Mouse (Mus musculus) myocyte (in vitro differentiated cells): ENCODE data around the gene Ccdc65. TPM values are rescaled to one million over a fixed set of nuclear protein-coding genes. Genes with fewer than 3 reads are reported as not detected.

ENCODE experiments used
- H3K27me3 ChIP-seq: one replicate; pipeline ENCODE4 v1.6.1; 2011; ENCODE audit not compliant: control insufficient read depth, insufficient read depth, insufficient read length
- H3K36me3 ChIP-seq: one replicate; pipeline ENCODE4 v1.6.1; 2011; ENCODE audit not compliant: control insufficient read depth, insufficient read depth
- H3K4me2 ChIP-seq: one replicate; pipeline ENCODE4 v1.6.1; 2011; ENCODE audit warnings: low read depth, control low read depth
- H3K4me3 ChIP-seq: one replicate; pipeline ENCODE4 v1.5.1; 2011; ENCODE audit warnings: mild to moderate bottlenecking, control low read depth, moderate library complexity
- H3K79me2 ChIP-seq: one replicate; pipeline ENCODE4 v1.6.1; 2011; ENCODE audit not compliant: control insufficient read depth, insufficient read depth
- H3ac ChIP-seq: one replicate; pipeline ENCODE4 v1.6.1; 2011; ENCODE audit not compliant: control insufficient read depth, insufficient read length
- CEBPB ChIP-seq: IDR thresholded peaks from 2 replicates; pipeline ENCODE4 v1.6.1; 2011; ENCODE audit warnings: mild to moderate bottlenecking, moderate library complexity; ENCODE audit not compliant: poor library complexity, insufficient read depth, severe bottlenecking
- E2F4 ChIP-seq: IDR thresholded peaks from one replicate; pipeline ENCODE4 v1.6.1; 2011; ENCODE audit warnings: mild to moderate bottlenecking, control low read depth, moderate library complexity; ENCODE audit not compliant: insufficient read depth
- MAX ChIP-seq: IDR thresholded peaks from one replicate; pipeline ENCODE4 v1.6.1; 2011; ENCODE audit warnings: low read depth, mild to moderate bottlenecking, control low read depth
- MYOD1 ChIP-seq, 3 experiments: IDR thresholded peaks; one replicate each; pipeline ENCODE4 v1.6.1; 2011; ENCODE audit warnings: control low read depth in 2 of 3, low read depth in 2 of 3, mild to moderate bottlenecking in 2 of 3, moderate library complexity in 1 of 3; ENCODE audit not compliant: insufficient read length in 2 of 3, control insufficient read depth in 1 of 3
- MYOG ChIP-seq, 3 experiments: IDR thresholded peaks; one replicate each; pipeline ENCODE4 v1.6.1; 2011; ENCODE audit warnings: control low read depth in 2 of 3, low read depth in 2 of 3, mild to moderate bottlenecking in 2 of 3; ENCODE audit not compliant: insufficient read length in 2 of 3, control insufficient read depth in 1 of 3, insufficient read depth in 1 of 3
- POLR2A ChIP-seq: IDR thresholded peaks from one replicate; pipeline ENCODE4 v1.6.1; 2011; ENCODE audit warnings: low read depth, mild to moderate bottlenecking, control low read depth, moderate library complexity; ENCODE audit not compliant: insufficient read length
- POLR2AphosphoS2 ChIP-seq: IDR thresholded peaks from one replicate; pipeline ENCODE4 v1.6.1; 2011; ENCODE audit warnings: low read depth, control low read depth; ENCODE audit not compliant: insufficient read length
- REST ChIP-seq: IDR thresholded peaks from one replicate; pipeline ENCODE4 v1.6.1; 2011; ENCODE audit warnings: mild to moderate bottlenecking, control low read depth, moderate library complexity; ENCODE audit not compliant: insufficient read depth, insufficient read length
- SRF ChIP-seq: IDR thresholded peaks from one replicate; pipeline ENCODE4 v1.6.1; 2011; ENCODE audit warnings: low read depth; ENCODE audit not compliant: control insufficient read depth, insufficient read length
- TCF12 ChIP-seq: IDR thresholded peaks from one replicate; pipeline ENCODE4 v1.6.1; 2011; ENCODE audit warnings: mild to moderate bottlenecking, control low read depth; ENCODE audit not compliant: poor library complexity, insufficient read depth, severe bottlenecking
- TCF3 ChIP-seq: IDR thresholded peaks from one replicate; pipeline ENCODE4 v1.6.1; 2011; ENCODE audit warnings: low read depth, control low read depth; ENCODE audit not compliant: insufficient read length
- USF1 ChIP-seq: IDR thresholded peaks from one replicate; pipeline ENCODE4 v1.6.1; 2011; ENCODE audit warnings: low read depth, mild to moderate bottlenecking, control low read depth, moderate library complexity
- polyA plus RNA-seq: library from polyadenylated mRNA; unstranded; fragments of >200 nt; fragmentation: generic; extraction: Trizol; gene quantifications from one replicate; pipeline ENCODE4 v1.2.1, GENCODE M21; 2012; ENCODE audit warnings: missing spikeins

The Ccdc65 gene
- polyA plus RNA-seq, 1 experiment: 2.4 TPM

DNA sequence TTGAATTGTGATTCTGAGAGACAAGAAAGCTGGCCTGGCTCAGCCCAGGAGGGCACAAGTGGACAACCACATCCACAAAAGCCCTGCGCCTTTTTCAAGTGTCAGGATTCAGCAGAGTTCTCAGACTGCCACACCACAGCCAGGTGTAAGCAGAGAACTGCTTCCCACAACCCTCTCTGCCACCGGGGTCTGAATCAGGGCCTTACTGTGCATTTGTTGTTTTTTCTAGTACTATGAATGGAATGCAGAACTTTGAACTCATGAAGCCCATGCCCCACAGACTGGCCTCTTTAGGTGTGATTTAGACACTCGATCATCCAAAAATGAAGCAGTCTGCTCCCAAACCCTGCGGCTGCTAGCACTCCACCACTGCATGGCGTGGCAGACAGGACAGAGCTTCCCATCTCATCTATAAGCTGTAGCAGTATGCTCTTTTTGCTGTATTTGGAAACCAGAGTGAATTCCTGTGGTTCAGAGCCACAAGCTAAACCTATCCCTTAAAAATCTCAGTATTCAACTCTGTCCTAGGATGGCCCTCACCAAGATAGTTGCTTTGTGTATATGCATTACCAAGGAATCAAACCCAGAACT lies 26.1 kb downstream of the Ccdc65 start:
- Histone ChIP-seq H3ac (no peak overlapping the region), H3K79me2 (no peaks in the 10 kb centered on the region), H3K27me3 (no peaks in the 10 kb centered on the region), H3K4me3 (no peak overlapping the region), H3K36me3 (peaks cover 36% of the 10 kb centered on the region), H3K4me2 (no peak overlapping the region)
- TF ChIP-seq USF1 (no peak), POLR2AphosphoS2 (no peak), MAX (no peak), MYOG (IDR thresholded peaks at IDR 0.05; ENCODE audit: control insufficient read depth in 1 of 3, insufficient read depth in 1 of 3, insufficient read length in 2 of 3, low read depth in 2 of 3) (no peak), CEBPB (no peak), TCF12 (no peak), REST (no peak), TCF3 (no peak)

DNA sequence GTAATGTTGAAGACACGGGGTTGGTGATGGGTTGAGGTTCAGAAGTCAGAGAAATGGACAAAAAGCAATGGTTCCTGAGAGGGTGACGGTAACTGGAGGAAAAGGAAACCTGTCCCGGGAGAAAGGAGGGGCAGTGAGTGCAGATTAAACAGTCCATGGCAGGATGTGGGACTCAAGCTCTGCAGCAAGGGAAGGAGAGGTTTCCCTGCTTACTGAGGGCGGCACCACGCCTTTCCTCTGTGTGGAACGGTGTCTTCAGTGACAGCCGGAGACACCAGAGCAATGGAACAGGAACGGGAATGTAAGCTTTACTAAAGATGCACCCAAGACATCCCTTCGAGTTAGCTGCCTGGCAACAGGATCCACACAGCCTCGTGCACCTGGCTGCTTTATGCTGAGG lies 28.5 kb downstream of the Ccdc65 start:
- Histone ChIP-seq H3K27me3 (no peaks in the 10 kb centered on the region), H3K4me3 (no peak overlapping the region), H3K4me2 (no peak overlapping the region), H3ac (no peak overlapping the region), H3K36me3 (peaks cover 41% of the 10 kb centered on the region), H3K79me2 (no peaks in the 10 kb centered on the region)
- TF ChIP-seq CEBPB (no peak), USF1 (no peak), POLR2AphosphoS2 (no peak), SRF (no peak), MAX (no peak), POLR2A (no peak), TCF12 (no peak), TCF3 (no peak), REST (no peak), E2F4 (no peak), MYOG (IDR thresholded peaks at IDR 0.05; ENCODE audit: control insufficient read depth in 1 of 3, insufficient read depth in 1 of 3, insufficient read length in 2 of 3, low read depth in 2 of 3) (no peak), MYOD1 (IDR thresholded peaks at IDR 0.05; ENCODE audit: control insufficient read depth in 1 of 3, insufficient read length in 2 of 3, low read depth in 2 of 3) (no peak)

DNA sequence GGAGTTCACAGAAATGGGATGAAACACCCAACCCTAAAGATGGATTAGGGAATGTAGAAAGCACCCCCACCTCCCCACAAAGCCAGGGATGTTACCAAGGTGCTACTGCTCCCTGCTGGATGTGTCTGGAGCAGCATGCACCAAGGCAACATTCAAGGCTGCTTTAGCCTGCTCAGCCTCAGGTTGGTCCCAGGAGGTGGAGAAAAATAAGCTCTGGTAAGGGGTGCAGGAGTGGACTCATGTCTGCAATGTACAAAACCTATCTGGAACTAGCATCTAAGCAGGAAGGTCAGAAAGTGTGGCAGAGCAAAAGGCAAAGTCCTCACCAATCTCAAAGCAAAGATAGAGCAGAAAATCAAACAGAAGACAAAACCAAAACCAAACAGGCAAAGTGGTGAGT lies 29.9 kb downstream of the Ccdc65 start:
- TF ChIP-seq CEBPB: no peak
- no peak for TF ChIP-seq MYOD1 (IDR thresholded peaks at IDR 0.05; ENCODE audit: control insufficient read depth in 1 of 3, insufficient read length in 2 of 3, low read depth in 2 of 3)
- TF ChIP-seq USF1: no peak
- no peak for TF ChIP-seq MYOG (IDR thresholded peaks at IDR 0.05; ENCODE audit: control insufficient read depth in 1 of 3, insufficient read depth in 1 of 3, insufficient read length in 2 of 3, low read depth in 2 of 3)
- no peak for TF ChIP-seq POLR2AphosphoS2
- TF ChIP-seq POLR2A: no peak
- no peak for TF ChIP-seq REST
- TF ChIP-seq E2F4: no peak
- TF ChIP-seq TCF3: no peak
- no peak for TF ChIP-seq TCF12
- no peak for TF ChIP-seq SRF
- no peak for TF ChIP-seq MAX
- H3K27me3 ChIP-seq: no peaks in the 10 kb centered on the region
- peaks cover 41% of the 10 kb centered on the region for H3K36me3 ChIP-seq
- H3K79me2 ChIP-seq: peaks cover 8% of the 10 kb centered on the region
- no peak overlapping the region for H3K4me3 ChIP-seq
- no peak overlapping the region for H3K4me2 ChIP-seq
- no peak overlapping the region for H3ac ChIP-seq

DNA sequence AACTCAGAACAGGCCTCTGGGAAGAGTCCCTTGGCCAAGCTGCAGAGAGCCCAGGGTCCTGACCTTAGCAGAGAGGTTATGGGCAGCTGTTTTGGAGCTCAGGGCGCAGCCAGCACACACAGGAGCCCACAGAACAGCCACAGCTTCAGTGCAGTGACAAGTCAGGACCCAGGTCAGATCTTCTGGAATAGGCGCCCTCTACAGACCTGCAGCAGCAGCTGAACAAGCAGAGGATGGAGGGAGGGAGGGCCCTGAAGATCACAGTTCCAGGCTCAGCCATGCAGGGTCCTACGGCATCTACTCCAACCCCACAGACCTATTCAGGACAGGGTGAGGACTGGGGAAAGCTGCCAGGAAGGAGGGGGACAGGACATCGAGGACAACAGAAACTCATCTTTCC lies 30.8 kb downstream of the Ccdc65 start:
- Histone ChIP-seq H3K4me2 (no peak overlapping the region), H3K36me3 (peaks cover 41% of the 10 kb centered on the region)

More for the DNA sequence above, 30.8 kb downstream of the Ccdc65 start:
- H3ac ChIP-seq: no peak overlapping the region
- H3K27me3 ChIP-seq: no peaks in the 10 kb centered on the region
- H3K4me3 ChIP-seq: no peak overlapping the region
- peaks cover 15% of the 10 kb centered on the region for H3K79me2 ChIP-seq
- TF ChIP-seq POLR2AphosphoS2: no peak
- TF ChIP-seq TCF12: no peak
- no peak for TF ChIP-seq MYOG (IDR thresholded peaks at IDR 0.05; ENCODE audit: control insufficient read depth in 1 of 3, insufficient read depth in 1 of 3, insufficient read length in 2 of 3, low read depth in 2 of 3)
- no peak for TF ChIP-seq MAX
- TF ChIP-seq POLR2A: no peak
- no peak for TF ChIP-seq REST
- TF ChIP-seq SRF: no peak
- no peak for TF ChIP-seq TCF3
- TF ChIP-seq USF1: no peak
- TF ChIP-seq CEBPB: no peak
- TF ChIP-seq E2F4: no peak
- TF ChIP-seq MYOD1 (IDR thresholded peaks at IDR 0.05; ENCODE audit: control insufficient read depth in 1 of 3, insufficient read length in 2 of 3, low read depth in 2 of 3): no peak
